Comparison of ENCODE assay signal across 7 mouse cellular contexts in genomic region chr2:130179507-130180019, GRCm38 (mm10). TPM values are rescaled to one million over a fixed set of nuclear protein-coding genes. Genes with fewer than 3 reads are reported as not detected.
DNase-seq lines count a peak whose midpoint lies in the region; ATAC-seq and TF ChIP-seq lines count a peak whose summit lies in the region.

No protein-coding gene starts in this region.

- no peaks in the 10 kb centered on the region for H3K27me3 ChIP-seq in lung, embryonic 15.5 days
- no peaks in the 10 kb centered on the region for H3K27me3 ChIP-seq in limb, embryonic 13.5 days
- no peaks in the 10 kb centered on the region for H3K27me3 ChIP-seq in small intestine, adult 2 months (ENCODE audit: control insufficient read depth, insufficient read depth, low read length)

- H3K4me2 ChIP-seq in lung, embryonic 15.5 days = peak overlapping the region; percentile 66
- H3K4me2 ChIP-seq in limb, embryonic 13.5 days (replicated peaks) = peak overlapping the region; percentile 80

- TF ChIP-seq CTCF in small intestine, adult 2 months (IDR thresholded peaks at IDR 0.05; ENCODE audit: extremely low read depth, insufficient read length, insufficient replicate concordance, low read depth, low read length) = no peak

- H3K9me3 ChIP-seq in lung, embryonic 15.5 days = no peaks in the 10 kb centered on the region
- no peaks in the 10 kb centered on the region for H3K9me3 ChIP-seq in limb, embryonic 13.5 days

- peak; percentile 73 for ATAC-seq in lung, embryonic 15.5 days (ENCODE audit: borderline replicate concordance, extremely low read depth, low FRiP score, low TSS enrichment)
- peak; percentile 74 for ATAC-seq in erythroblast, adult 5-6 weeks (replicated peaks; ENCODE audit: low FRiP score, poor library complexity, severe bottlenecking)
- ATAC-seq in limb, embryonic 13.5 days (ENCODE audit: low FRiP score, low read depth) = peak; percentile 64

- peaks cover 26% of the 10 kb centered on the region for H3K36me3 ChIP-seq in lung, embryonic 15.5 days
- peaks cover 23% of the 10 kb centered on the region for H3K36me3 ChIP-seq in limb, embryonic 13.5 days
- peaks cover 13% of the 10 kb centered on the region for H3K36me3 ChIP-seq in small intestine, adult 2 months (ENCODE audit: control insufficient read depth, insufficient read depth, low read length)

- TF ChIP-seq POLR2A in small intestine, adult 2 months (IDR thresholded peaks at IDR 0.05; ENCODE audit: low read depth, low read length) = no peak

- peak overlapping the region; percentile 80 for H3K4me3 ChIP-seq in lung, embryonic 15.5 days
- peak overlapping the region; percentile 99 for H3K4me3 ChIP-seq in limb, embryonic 13.5 days
- H3K4me3 ChIP-seq in small intestine, adult 2 months (ENCODE audit: low read depth, low read length) = peak overlapping the region; percentile 85

- peak overlapping the region; percentile 87; the same call in 1 of the 2 replicates for H3K27ac ChIP-seq in lung, embryonic 15.5 days
- H3K27ac ChIP-seq in limb, embryonic 13.5 days = peak overlapping the region; percentile 77
- peak overlapping the region; percentile 9; the same call in 1 of the 2 replicates for H3K27ac ChIP-seq in small intestine, adult 2 months (ENCODE audit: insufficient read depth, low read depth, low read length)

- H3K9ac ChIP-seq in lung, embryonic 15.5 days = peak overlapping the region; percentile 42
- H3K9ac ChIP-seq in limb, embryonic 13.5 days = peak overlapping the region; percentile 100

- no peak for DNase-seq in lung, adult 18-20 months
- no peak for DNase-seq in gastrocnemius, postnatal 4 days (ENCODE audit: low spot score in 2 of 2)
- DNase-seq in adrenal gland, postnatal 4 days (ENCODE audit: low spot score in 2 of 2) = no peak

- peaks cover 16% of the 10 kb centered on the region for H3K4me1 ChIP-seq in lung, embryonic 15.5 days
- peaks cover 16% of the 10 kb centered on the region for H3K4me1 ChIP-seq in limb, embryonic 13.5 days
- peaks cover 4% of the 10 kb centered on the region; the same call in 1 of the 2 replicates for H3K4me1 ChIP-seq in small intestine, adult 2 months (ENCODE audit: control insufficient read depth, insufficient read depth, insufficient read length, low read length)

- WGBS in lung, embryonic 15.5 days = under 1% methylated on average over 15 of the region's 15 CpGs
- WGBS in limb, embryonic 13.5 days = 1% methylated on average over 15 of the region's 15 CpGs
- 1% methylated on average over 15 of the region's 15 CpGs for WGBS in small intestine, adult 2 months

RNA-seq across cellular contexts. Expression of gene Snrpb, which starts 0.4 kb away (rescaled TPM):
- polyA plus RNA-seq in lung, embryonic 15.5 days (2015; fragmentation: Nextera tagmentation; extraction: Ambion mirVana) = 670 and 673 TPM in 2 replicates
- 52.0 and 67.6 TPM in 2 replicates for total RNA-seq in erythroblast, adult 5-6 weeks (2015; ENCODE audit: low replicate concordance)
- 39.7 and 46.3 TPM in 2 replicates for total RNA-seq in erythroblast, adult 5-6 weeks (2017; ENCODE audit: low replicate concordance)
- 632 and 645 TPM in 2 replicates for polyA plus RNA-seq in limb, embryonic 13.5 days (2015; fragmentation: Nextera tagmentation; extraction: Ambion mirVana)
- polyA plus RNA-seq in small intestine, adult 2 months (2012; rRNA removed) = 126 and 223 TPM in 2 replicates
- total RNA-seq in gastrocnemius, postnatal 4 days (2021) = 100 to 1,000 TPM; 188 to 199 TPM
- 100 to 1,000 TPM; 231 to 233 TPM for total RNA-seq in adrenal gland, postnatal 4 days (2021)

RNA-seq across cellular contexts. Expression of gene Tmc2, which starts 15.4 kb away (rescaled TPM):
- polyA plus RNA-seq in lung, embryonic 15.5 days (2015; fragmentation: Nextera tagmentation; extraction: Ambion mirVana) = not detected in 2 replicates
- total RNA-seq in erythroblast, adult 5-6 weeks (2015; ENCODE audit: low replicate concordance) = not detected in 2 replicates
- total RNA-seq in erythroblast, adult 5-6 weeks (2017; ENCODE audit: low replicate concordance) = not detected in 2 replicates
- polyA plus RNA-seq in limb, embryonic 13.5 days (2015; fragmentation: Nextera tagmentation; extraction: Ambion mirVana) = not detected in 2 replicates
- not detected in 2 replicates for polyA plus RNA-seq in small intestine, adult 2 months (2012; rRNA removed)
- total RNA-seq in gastrocnemius, postnatal 4 days (2021) = not detected
- total RNA-seq in adrenal gland, postnatal 4 days (2021) = not detected

Comparison
In these comparisons a context has a peak if more than half of its experiments do, and no peak if none do; other contexts are left out.
1. H3K27ac ChIP-seq: peak in every context shown above with its lines; median percentile 87 in lung, embryonic 15.5 days; 77 in limb, embryonic 13.5 days; 9 in small intestine, adult 2 months.